Mouse (Mus musculus): ENCODE measurements at regions not wholly inside any gene's neighbourhood (a gene's known extent, or its start where the extent isn't known, plus 50 kb on each side); places are given as distances from the start of the nearest gene placed in this dataset.
"Not testable (repeated sequence)": the region's sequence is repeated elsewhere in the genome, so short reads cannot be mapped to it uniquely, and the experiment has no call there.

- no peak for DNase-seq
- intact Hi-C loops (cut with DNase I) = no loop called here
Observed at GRCm38 (mm10) chr11:45398188-45398587, 453.7 kb upstream of the Clint1 start.

DNA sequence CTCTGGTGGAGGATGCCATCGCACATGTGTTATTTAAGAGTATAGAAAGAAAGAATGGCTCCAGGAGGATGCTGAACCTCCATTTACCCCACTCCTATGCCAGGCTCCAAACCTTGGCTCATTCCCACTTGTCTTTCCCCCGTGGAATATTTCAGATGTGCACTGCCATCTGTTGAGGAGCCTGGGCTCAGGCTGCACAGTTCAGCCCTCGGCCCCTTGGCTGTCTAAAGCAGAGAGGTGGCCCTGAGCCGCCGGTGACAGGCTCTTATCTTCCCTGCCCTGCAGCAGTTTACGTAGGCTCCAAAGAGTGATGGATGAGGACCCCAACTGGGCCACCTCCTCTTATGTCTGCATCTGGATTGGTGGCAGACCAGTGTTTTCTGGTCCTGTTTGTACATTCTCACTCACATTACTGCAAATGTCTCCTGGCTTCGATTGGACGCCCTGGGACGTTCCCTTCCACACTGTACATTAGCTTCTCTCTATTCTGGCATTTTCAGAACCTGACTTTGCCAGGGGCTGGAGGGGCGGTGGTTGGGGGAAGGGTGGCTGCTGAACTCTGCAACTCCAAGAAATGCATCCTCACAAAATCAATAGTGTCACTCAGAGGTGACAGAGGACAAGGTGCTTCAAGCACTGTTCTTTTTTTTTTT, 447.3 kb upstream of the Clint1 start:
- DNase-seq = no peak
- intact Hi-C loops (cut with DNase I) = no loop called here

DNA sequence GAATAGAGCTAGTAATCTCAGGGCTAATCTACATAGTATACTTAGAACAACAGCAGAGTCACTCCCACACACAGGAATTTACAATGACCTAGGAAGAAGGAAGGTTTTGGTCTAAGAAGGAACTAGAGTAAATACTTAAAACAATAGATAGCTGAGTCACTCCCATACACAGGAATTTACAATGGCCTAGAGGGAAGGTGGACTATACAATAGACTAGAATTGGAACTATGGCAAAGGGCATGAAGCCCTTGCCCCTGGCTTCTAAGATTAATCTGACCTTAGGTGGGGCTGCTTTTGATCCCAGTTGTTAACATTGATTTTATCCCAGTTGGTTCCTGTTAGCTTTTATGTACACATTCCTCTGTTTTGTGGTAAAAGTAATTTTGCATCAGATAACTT, 427.8 kb upstream of the Clint1 start:
- DNase-seq; intact Hi-C loops (cut with DNase I): not testable (repeated sequence)

DNA sequence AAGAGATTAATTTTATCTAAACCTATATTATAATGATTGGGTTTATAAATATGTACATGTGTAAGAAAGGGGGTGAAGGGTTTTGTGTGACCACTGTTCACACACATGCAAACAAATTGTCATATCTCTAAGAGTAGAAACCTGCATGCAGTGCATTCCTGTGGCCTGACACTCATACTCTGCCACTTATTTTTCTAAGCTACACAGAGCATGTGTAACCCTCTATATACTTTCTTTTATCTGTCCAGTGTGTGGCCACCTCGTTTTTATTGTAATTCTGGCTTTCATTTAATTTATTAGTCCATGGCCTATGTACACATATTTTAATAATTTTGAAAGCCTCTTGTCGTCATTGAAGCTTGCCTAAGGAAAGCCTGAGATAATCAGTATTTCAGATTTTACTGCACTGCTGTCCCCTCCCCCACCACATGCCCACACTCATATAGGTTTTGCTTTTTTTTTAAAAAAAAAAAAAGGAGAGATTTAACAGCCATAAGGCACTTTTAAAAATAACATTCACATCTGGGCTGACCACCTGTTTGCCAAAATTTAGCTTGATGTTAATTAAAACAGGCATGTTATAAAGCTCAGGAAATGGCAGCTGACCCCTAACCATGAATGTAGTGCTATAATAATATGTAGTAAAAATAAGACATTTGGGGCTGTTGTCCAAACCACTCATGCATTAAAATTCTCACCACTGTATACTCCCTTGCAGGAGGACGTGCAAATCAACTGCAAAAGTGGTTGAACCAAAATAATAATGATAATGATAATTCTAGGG, 410.7 kb upstream of the Clint1 start:
- intact Hi-C loops (cut with DNase I) = no loop called here
- no peak for DNase-seq

DNA sequence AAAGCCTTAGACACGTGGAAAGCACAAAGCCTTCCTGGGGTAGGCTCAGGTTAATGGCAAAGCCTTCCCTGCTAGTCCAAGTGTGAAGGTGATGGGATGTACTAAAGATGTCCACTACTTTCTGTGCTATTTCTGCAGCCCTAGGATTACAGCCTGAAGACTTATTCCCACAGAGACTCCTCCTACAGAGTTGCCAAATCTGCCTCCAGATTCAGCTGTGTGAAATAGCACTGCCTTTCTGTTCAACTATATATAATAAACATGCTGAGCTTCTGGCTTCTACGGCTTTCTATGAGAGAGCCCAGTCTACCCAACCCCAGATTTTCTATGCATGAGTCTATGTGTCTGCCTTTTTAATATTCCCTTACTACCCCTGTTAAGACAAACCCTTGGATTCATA, 405.3 kb upstream of the Clint1 start:
- intact Hi-C loops (cut with DNase I) = no loop called here
- no peak for DNase-seq

DNA sequence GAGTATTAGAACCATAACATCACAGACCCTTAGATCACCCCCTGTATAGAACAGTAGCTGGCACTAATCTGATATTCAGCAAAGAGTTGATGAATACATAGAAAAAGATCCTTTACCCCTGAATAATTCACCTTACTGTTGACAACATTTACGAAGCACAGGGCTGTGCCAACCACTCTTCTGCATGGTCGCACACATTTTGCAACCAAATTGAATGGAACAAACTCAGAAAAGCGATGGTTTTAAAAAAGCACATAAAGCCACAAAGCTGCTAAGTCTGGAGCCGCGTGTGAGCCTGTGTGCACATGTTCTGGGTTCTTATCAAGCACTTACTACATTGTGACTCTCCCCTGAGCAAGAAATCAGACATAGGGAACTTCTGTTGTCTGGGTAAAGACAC, 397.6 kb upstream of the Clint1 start:
- intact Hi-C loops (cut with DNase I) = no loop called here
- no peak for DNase-seq

- DNase-seq = no peak
- intact Hi-C loops (cut with DNase I) = no loop called here
Observed at GRCm38 (mm10) chr11:45454933-45455332, 396.9 kb upstream of the Clint1 start.

GRCm38 (mm10) chr11:45456724-45457123, 395.1 kb upstream of the Clint1 start:
- DNase-seq = no peak
- intact Hi-C loops (cut with DNase I) = no loop called here

GRCm38 (mm10) chr11:45457597-45457996, 394.3 kb upstream of the Clint1 start:
- no peak for DNase-seq
- intact Hi-C loops (cut with DNase I) = no loop called here

- DNase-seq = no peak
Observed at GRCm38 (mm10) chr11:45460000-45460792, 391.7 kb upstream of the Clint1 start.

DNA sequence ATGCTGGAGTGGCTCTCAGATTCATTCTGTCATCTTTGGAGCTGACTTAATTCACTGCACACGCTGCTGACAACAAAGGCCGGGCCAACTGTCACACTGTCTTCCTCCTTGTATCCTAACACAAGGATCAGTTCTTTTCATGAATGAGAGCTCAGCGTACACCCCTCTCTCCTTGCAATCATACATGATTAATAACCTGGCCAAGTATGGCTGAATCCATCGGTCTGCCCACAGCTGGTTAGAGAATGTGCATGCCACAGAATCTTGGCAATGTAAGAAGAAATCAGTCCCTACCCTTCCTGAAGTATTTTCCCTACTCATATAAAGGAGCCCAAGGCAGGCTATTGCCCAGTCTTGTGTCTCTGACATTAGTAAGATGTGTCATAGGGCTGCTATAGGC, 387.4 kb upstream of the Clint1 start:
- intact Hi-C loops (cut with DNase I) = no loop called here
- DNase-seq = no peak

More at GRCm38 (mm10) chr11:45460000-45460792, 391.7 kb upstream of the Clint1 start:
- intact Hi-C loops (cut with DNase I) = no loop called here

- DNase-seq = no peak
- intact Hi-C loops (cut with DNase I) = no loop called here
Observed at GRCm38 (mm10) chr11:45466350-45466749, 385.5 kb upstream of the Clint1 start.

DNA sequence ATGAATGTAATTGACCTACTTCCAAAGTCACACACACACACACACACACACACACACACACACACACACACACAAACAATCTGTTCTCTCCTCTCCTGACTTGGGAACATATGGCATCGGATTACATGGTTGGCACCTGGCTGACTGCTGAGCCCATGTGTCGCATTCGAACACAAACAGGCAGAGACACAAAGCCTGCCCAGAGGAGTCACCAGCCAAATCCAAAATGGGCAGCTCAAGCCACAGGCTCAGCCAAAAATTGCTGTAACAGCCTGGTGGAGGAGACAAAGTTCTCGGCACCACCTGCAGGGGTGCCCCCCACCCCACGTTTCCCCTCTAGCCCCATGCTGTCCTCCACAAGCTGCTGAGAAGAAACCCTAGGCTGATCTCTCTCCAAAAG, 379.7 kb upstream of the Clint1 start:
- intact Hi-C loops (cut with DNase I) = no loop called here
- DNase-seq = no peak

DNA sequence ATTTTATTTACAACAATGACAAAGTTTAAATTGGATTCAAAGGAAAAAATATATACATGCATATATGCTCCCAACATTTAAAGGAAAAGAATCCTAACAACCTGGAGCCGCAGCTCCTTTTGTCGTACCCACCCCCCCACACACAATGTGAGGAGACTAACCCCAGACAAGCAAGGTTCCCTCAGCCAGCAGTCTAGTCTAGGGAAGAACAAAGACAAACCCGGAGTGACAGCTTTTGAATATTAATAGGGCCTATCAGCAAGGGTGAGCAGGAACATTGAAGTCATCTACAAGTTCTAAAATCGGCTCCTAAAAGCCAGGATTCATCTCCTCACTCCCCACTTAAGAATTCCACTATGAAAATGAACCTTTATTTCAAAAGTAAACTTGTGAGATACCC, 374.9 kb upstream of the Clint1 start:
- no peak for DNase-seq
- intact Hi-C loops (cut with DNase I) = no loop called here

GRCm38 (mm10) chr11:45485950-45486349, 365.9 kb upstream of the Clint1 start:
- DNase-seq = no peak
- intact Hi-C loops (cut with DNase I) = no loop called here

- intact Hi-C loops (cut with DNase I) = no loop called here
- no peak for DNase-seq
Observed at GRCm38 (mm10) chr11:45491021-45491967, 360.6 kb upstream of the Clint1 start.

- intact Hi-C loops (cut with DNase I) = no loop called here
- DNase-seq = no peak
Observed at GRCm38 (mm10) chr11:45495246-45495645, 356.6 kb upstream of the Clint1 start.

- no peak for DNase-seq
- intact Hi-C loops (cut with DNase I) = no loop called here
Observed at GRCm38 (mm10) chr11:45508566-45508965, 343.3 kb upstream of the Clint1 start.

- intact Hi-C loops (cut with DNase I) = no loop called here
- DNase-seq = no peak
Observed at GRCm38 (mm10) chr11:45509278-45509677, 342.6 kb upstream of the Clint1 start.
